Mouse (Mus musculus) subcutaneous adipose tissue, adult 2 months (tissue): ENCODE measurements around the gene Wdr20rt. TPM values are rescaled to one million over a fixed set of nuclear protein-coding genes. Genes with fewer than 3 reads are reported as not detected.

ENCODE experiments used
- polyA plus RNA-seq: library from polyadenylated mRNA; depleted of rRNA; stranded (reverse); fragments of >200 nt; gene quantifications from 2 replicates; pipeline ENCODE4 v1.2.3, GENCODE M21; 2012; ENCODE audit warnings: low replicate concordance; rRNA removed

The Wdr20rt gene
- not detected in 2 replicates for polyA plus RNA-seq

GRCm38 (mm10) chr12:65225467-65225945, at the start of gene Wdr20rt:
Wdr20rt (plus strand) TSS chr12:65225517.

Other genes starting within 250 kb of the Wdr20rt start
- 9.7 and 17.0 TPM in 2 replicates for gene Prpf39, start 189.2 kb upstream of the Wdr20rt start, polyA plus RNA-seq
- 26.1 and 35.1 TPM in 2 replicates for gene Fkbp3, start 151.5 kb upstream of the Wdr20rt start, polyA plus RNA-seq
- gene Fancm, start 149.9 kb upstream of the Wdr20rt start, polyA plus RNA-seq, result 2.6 and 2.8 TPM in 2 replicates
- gene Mis18bp1, start 52.9 kb upstream of the Wdr20rt start, polyA plus RNA-seq, result 0.06 and 0.85 TPM in 2 replicates